Mouse (Mus musculus): Measurements from ENCODE around the gene March1. TPM values are rescaled to one million over a fixed set of nuclear protein-coding genes. Genes with fewer than 3 reads are reported as not detected.

Gene March1
- polyA plus RNA-seq, 1 experiment from 2014 or later, result 0.45 TPM

DNA sequence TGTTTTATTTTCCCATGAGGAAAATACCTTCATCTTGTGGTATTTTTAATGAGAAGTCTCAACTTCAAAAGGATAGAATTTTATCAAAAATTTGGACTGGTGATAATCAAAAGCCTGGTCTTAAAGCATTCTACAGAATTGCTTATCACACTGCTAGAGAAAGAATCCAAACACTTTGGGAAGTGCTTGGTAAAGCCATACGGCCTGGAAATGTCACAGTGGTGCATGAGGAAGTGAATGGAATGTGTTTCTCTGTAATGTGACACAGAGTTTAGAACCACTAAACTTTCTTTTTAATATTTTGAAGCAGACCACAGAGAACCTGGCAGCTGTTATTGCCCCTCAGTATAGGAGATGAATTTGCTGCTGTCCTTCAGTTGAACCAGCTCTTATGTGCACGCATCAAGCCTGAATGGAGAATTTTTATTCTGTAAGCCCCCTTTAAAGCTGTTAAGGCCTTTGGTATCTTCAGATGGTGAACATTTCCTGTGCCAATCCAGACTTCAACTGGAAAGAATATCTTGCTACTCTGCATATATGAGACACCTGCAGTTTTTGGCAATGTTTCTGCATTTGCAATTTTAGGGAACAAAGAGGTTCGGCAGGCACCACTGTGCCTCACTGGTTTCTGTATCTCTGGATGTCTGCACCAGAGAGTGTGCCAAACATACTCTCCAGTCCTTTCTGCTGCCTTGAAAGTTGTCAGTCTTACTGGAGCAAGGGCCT, 304.8 kb downstream of the March1 start:
- Histone ChIP-seq H3K36me3 (ENCODE audit: insufficient read depth) (no peaks in the 10 kb centered on the region), H3K4me1 (ENCODE audit: insufficient read depth) (no peaks in the 10 kb centered on the region), H3K4me2 (no peak overlapping the region), H3K9me3 (ENCODE audit: low read depth, low read length) (no peaks in the 10 kb centered on the region), H3K27me3 (ENCODE audit: insufficient read depth, low read length) (no peaks in the 10 kb centered on the region), H3K9ac (no peak overlapping the region), H3K4me3 (ENCODE audit: low read depth, low read length) (no peak overlapping the region), H3K27ac (ENCODE audit: low read depth) (no peak overlapping the region)
- ATAC-seq (ENCODE audit: insufficient read depth) (no peak), DNase-seq (no peak)
- TF ChIP-seq CTCF (IDR thresholded peaks at IDR 0.05; ENCODE audit: low read depth), result no peak
- 61% methylated on average over 3 of the region's 3 CpGs for WGBS

DNA sequence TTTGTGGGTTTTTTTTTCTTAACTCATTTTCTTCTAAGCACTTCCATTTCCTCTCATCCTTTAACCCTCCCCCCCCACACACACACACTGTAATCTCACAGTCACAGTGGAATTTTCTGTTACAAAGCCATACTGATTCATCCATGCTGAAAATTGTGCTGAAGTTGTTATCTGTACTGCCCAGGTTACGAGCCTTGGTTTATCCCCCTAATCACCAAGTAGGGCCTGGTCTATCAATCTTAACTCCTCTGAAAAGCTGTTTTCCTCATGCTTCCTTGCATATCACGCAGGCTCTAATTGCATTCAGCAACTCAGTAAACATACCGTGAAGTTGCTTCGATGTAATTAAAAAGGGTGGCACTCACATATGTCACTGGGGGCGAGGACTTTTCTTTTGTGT, 339.2 kb downstream of the March1 start:
- Histone ChIP-seq H3K9ac (no peak overlapping the region), H3K4me1 (ENCODE audit: insufficient read depth) (no peaks in the 10 kb centered on the region), H3K27me3 (ENCODE audit: insufficient read depth, low read length) (no peaks in the 10 kb centered on the region), H3K9me3 (ENCODE audit: low read depth, low read length) (no peaks in the 10 kb centered on the region), H3K36me3 (ENCODE audit: insufficient read depth) (no peaks in the 10 kb centered on the region), H3K27ac (ENCODE audit: low read depth) (no peak overlapping the region), H3K4me3 (ENCODE audit: low read depth, low read length) (no peak overlapping the region), H3K4me2 (no peak overlapping the region)
- TF ChIP-seq CTCF (IDR thresholded peaks at IDR 0.05; ENCODE audit: low read depth), result no peak
- DNase-seq (no peak), ATAC-seq (ENCODE audit: insufficient read depth) (no peak)
- 29% methylated on average over 5 of the region's 5 CpGs for WGBS

DNA sequence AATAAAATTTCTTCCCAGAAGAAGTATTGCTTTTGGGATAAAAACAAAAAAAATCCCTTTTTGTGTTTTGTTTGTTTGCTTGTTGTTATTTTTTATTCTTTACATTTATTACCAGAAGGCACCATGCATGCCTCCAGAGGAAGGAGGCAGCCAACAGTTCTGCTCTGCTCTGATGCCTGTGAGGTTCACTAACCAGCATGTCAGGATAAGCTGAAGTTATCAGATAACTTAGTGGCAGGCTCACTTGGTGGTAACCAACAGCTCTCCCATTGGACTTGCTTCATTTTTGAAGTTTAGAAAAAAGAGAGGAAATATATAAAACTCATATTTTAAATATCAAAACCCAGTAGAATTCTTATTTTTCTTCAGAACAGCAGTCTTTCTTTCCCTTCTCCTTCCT, 339.8 kb downstream of the March1 start:
- no peak overlapping the region for H3K9ac ChIP-seq
- no peaks in the 10 kb centered on the region for H3K27me3 ChIP-seq (ENCODE audit: insufficient read depth, low read length)
- no peak overlapping the region for H3K27ac ChIP-seq (ENCODE audit: low read depth)
- TF ChIP-seq CTCF (IDR thresholded peaks at IDR 0.05; ENCODE audit: low read depth), result no peak
- no peak for ATAC-seq (ENCODE audit: insufficient read depth)
- no peaks in the 10 kb centered on the region for H3K9me3 ChIP-seq (ENCODE audit: low read depth, low read length)
- DNase-seq, result no peak
- no peak overlapping the region for H3K4me3 ChIP-seq (ENCODE audit: low read depth, low read length)
- no peaks in the 10 kb centered on the region for H3K4me1 ChIP-seq (ENCODE audit: insufficient read depth)
- no peaks in the 10 kb centered on the region for H3K36me3 ChIP-seq (ENCODE audit: insufficient read depth)
- H3K4me2 ChIP-seq, result no peak overlapping the region

DNA sequence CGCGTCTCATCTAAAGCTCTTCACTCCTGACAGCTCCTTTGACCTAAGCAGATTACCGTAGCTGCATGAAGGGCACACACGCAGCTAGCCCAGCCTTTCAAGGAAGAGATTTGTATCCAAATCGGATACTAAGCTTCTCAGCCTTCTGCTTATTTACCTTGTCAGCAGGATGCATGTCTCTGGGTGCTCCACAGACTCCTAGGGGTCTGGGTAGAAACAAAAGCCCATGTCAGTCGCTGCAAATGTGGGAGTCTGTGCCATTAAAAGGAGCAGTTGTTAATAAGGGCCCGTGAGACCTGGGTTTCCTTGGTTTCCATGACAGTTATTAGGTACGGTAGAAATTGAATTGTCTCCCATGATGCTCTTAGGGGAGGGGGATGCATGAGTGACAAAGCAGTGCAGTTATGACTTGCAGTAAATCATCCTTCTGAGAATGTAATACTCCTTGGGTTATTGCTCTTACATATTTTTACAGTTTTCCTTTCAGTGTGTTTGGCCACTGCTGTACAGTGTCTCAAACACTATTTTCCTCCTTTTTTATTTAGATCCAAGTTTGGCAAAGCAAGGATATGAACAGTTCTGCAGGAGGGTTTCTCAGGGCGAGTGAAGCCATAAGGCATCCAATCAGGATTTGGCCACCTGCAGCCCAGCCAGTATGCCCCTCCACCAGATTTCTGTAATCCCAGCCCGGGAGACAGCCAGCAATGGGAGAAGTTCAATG, 349.0 kb downstream of the March1 start:
- Histone ChIP-seq H3K27me3 (ENCODE audit: insufficient read depth, low read length) (no peaks in the 10 kb centered on the region), H3K4me2 (no peak overlapping the region), H3K27ac (ENCODE audit: low read depth) (no peak overlapping the region), H3K9ac (no peak overlapping the region), H3K4me1 (ENCODE audit: insufficient read depth) (no peaks in the 10 kb centered on the region), H3K9me3 (ENCODE audit: low read depth, low read length) (no peaks in the 10 kb centered on the region), H3K4me3 (ENCODE audit: low read depth, low read length) (no peak overlapping the region), H3K36me3 (ENCODE audit: insufficient read depth) (no peaks in the 10 kb centered on the region)
- ATAC-seq (ENCODE audit: insufficient read depth) (no peak), DNase-seq (no peak)
- 11% methylated on average over 10 of the region's 10 CpGs for WGBS
- TF ChIP-seq CTCF (IDR thresholded peaks at IDR 0.05; ENCODE audit: low read depth), result no peak

DNA sequence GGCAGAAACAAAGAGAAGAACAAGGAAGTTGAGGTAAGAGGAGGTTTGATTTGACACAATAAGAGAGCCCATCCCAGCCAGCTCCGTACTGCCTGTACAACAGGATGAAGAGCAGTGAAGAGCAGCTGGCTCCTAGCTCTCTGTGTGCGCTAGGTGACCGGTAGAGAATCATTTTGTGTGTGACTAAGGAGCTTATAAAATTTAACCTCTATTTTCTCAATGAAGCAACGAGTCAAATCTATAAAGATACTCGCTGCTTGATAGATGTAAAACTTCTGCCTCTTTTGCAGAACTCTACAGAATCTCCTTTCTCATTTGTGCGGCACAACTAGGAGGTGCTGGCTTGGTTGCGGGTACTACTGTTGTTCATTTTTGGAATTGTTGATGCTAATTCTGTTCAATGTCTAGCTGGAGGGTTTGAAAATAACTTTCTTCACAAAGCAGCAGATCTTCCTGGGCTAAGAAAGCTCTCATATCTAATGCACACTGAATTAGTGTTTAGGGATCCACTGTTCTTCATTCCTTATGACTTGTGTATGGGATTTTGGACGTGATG, 349.6 kb downstream of the March1 start:
- H3K27me3 ChIP-seq (ENCODE audit: insufficient read depth, low read length), result no peaks in the 10 kb centered on the region
- ATAC-seq (ENCODE audit: insufficient read depth) (no peak), DNase-seq (no peak)
- H3K4me3 ChIP-seq (ENCODE audit: low read depth, low read length), result no peak overlapping the region
- no peak overlapping the region for H3K9ac ChIP-seq
- no peak overlapping the region for H3K27ac ChIP-seq (ENCODE audit: low read depth)
- H3K9me3 ChIP-seq (ENCODE audit: low read depth, low read length), result no peaks in the 10 kb centered on the region
- TF ChIP-seq CTCF (IDR thresholded peaks at IDR 0.05; ENCODE audit: low read depth), result no peak
- WGBS, result 72% methylated on average over 8 of the region's 8 CpGs
- no peaks in the 10 kb centered on the region for H3K4me1 ChIP-seq (ENCODE audit: insufficient read depth)
- H3K36me3 ChIP-seq (ENCODE audit: insufficient read depth), result no peaks in the 10 kb centered on the region
- no peak overlapping the region for H3K4me2 ChIP-seq

DNA sequence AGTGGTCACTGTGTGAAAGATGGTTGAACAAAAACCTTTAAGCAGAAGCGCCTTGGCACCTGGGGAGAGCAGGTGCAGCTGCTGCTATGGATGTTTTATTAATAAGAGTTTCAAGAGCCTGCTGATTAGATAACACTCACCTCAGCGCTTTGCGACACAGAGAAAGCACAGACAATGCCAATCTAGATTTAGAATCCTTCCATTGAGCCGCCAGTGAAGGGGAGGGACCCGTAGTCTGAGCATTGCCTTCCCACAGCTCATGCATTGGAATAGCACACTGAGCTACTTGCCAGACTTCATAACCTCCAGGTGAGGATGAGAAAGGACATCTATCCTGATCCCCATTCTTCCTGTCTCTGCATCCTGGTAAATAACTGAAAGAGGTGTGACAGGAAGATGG, 359.2 kb downstream of the March1 start:
- no peaks in the 10 kb centered on the region for H3K9me3 ChIP-seq (ENCODE audit: low read depth, low read length)
- H3K4me2 ChIP-seq, result no peak overlapping the region
- WGBS, result 68% methylated on average over 5 of the region's 5 CpGs
- no peaks in the 10 kb centered on the region for H3K4me1 ChIP-seq (ENCODE audit: insufficient read depth)
- no peak overlapping the region for H3K4me3 ChIP-seq (ENCODE audit: low read depth, low read length)
- no peak for TF ChIP-seq CTCF (IDR thresholded peaks at IDR 0.05; ENCODE audit: low read depth)
- H3K27ac ChIP-seq (ENCODE audit: low read depth), result no peak overlapping the region
- ATAC-seq (ENCODE audit: insufficient read depth) (no peak), DNase-seq (no peak)
- no peaks in the 10 kb centered on the region for H3K27me3 ChIP-seq (ENCODE audit: insufficient read depth, low read length)
- H3K9ac ChIP-seq, result no peak overlapping the region
- H3K36me3 ChIP-seq (ENCODE audit: insufficient read depth), result no peaks in the 10 kb centered on the region

DNA sequence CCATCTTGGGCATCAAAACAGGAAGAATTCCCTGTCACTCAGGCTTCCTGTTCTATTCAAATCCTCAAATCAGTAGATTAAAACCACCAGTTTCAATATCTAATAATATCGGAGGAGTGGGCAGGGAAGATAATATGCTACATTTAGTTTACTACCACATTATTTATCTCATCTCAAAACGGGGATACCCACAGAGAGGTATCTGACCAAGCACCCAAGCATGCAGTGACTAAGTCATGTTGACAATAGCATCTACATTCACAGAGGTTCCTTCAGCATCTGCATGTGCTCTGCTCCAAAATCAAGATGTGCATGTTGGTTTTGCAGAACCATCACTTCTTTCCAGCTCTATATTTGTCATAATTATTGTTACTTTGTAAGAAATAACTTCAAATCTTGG, 364.3 kb downstream of the March1 start:
- H3K27ac ChIP-seq (ENCODE audit: low read depth), result no peak overlapping the region
- H3K36me3 ChIP-seq (ENCODE audit: insufficient read depth), result no peaks in the 10 kb centered on the region
- no peaks in the 10 kb centered on the region for H3K9me3 ChIP-seq (ENCODE audit: low read depth, low read length)
- TF ChIP-seq CTCF (IDR thresholded peaks at IDR 0.05; ENCODE audit: low read depth), result no peak
- H3K4me1 ChIP-seq (ENCODE audit: insufficient read depth), result no peaks in the 10 kb centered on the region
- H3K4me2 ChIP-seq, result no peak overlapping the region
- H3K27me3 ChIP-seq (ENCODE audit: insufficient read depth, low read length), result no peaks in the 10 kb centered on the region
- no peak for DNase-seq
- ATAC-seq (ENCODE audit: insufficient read depth), result no peak
- WGBS, result 78% methylated on average over 2 of the region's 2 CpGs
- no peak overlapping the region for H3K9ac ChIP-seq
- no peak overlapping the region for H3K4me3 ChIP-seq (ENCODE audit: low read depth, low read length)
